Mouse (Mus musculus): ENCODE measurements around the gene Fkbp14.

Gene Fkbp14

GRCm38 (mm10) chr6:54597208-54597607, at the start of gene Fkbp14:
Fkbp14 (minus strand) TSS chr6:54597308.
- DNase-seq = no peak

- no peak for DNase-seq
These were observed 46.1 kb upstream of the Fkbp14 start for GRCm38 (mm10) chr6:54643181-54643580.

- DNase-seq = no peak
These were observed 44.8 kb upstream of the Fkbp14 start for GRCm38 (mm10) chr6:54641953-54642352.

DNA sequence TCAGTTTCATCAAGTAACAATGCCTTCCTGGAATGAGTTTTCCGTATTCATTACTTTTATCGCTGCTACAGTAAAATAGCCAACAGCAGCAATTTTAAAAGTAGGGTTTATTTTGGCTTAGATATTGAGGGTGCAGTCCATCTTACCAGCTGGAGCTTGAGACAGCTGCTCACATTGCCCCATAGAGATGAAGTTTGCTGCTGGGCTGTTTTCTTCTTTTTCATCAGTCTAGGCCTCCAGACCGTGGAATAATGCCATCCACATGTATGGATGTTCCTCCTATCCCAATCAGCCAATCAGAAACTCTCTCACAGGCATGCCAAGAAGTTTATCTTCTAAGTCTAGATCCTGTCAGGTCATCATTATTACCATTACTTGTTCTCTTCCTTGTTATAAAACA, 42.8 kb upstream of the Fkbp14 start:
- no peak for DNase-seq

DNA sequence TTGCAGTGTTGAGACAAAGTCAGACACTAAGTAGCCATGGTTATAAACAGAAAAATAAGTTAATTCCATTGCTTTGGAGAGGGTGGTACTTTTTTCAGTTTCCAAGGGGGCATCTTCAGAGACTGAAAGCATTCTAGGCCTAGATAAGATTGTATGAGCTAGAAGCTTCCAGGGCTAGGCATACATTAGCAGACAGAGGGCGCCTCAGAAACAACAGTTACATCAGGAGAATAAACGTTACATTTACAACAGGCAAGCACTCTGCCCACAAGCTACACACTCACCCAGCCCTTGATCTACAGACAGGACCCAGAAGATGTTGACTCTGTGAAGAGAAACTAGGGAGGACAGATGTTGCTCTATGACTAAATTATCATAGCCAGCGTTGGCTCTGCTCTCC, 34.4 kb upstream of the Fkbp14 start:
- peak; percentile 19 for DNase-seq

DNA sequence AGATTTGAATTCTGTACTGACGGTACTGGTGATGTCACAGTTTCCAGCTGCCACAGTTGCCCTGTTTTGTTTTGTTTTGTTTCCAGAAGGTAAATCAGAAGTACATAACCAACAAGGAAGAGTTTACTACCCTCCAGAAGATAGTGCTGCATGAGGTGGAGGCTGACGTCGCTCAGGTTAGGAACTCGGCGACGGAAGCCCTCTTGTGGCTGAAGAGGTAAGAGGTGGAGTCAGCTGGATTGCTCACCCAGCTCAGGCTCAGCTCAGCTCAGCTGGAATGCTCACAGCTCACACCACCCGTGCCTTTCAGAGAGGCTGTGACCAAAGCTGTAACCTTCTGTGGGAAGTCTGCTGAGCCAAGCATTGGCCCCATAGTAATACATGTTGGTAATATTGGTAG, 32.6 kb upstream of the Fkbp14 start:
- peak; percentile 62 for DNase-seq

- no peak for DNase-seq
These were observed 31.3 kb upstream of the Fkbp14 start for GRCm38 (mm10) chr6:54628381-54628780.

GRCm38 (mm10) chr6:54620357-54620756, 23.2 kb upstream of the Fkbp14 start:
- DNase-seq = no peak

- DNase-seq = peak; percentile 18
These were observed 22.4 kb upstream of the Fkbp14 start for GRCm38 (mm10) chr6:54619530-54619929.

- no peak for DNase-seq
These were observed 20.3 kb upstream of the Fkbp14 start for GRCm38 (mm10) chr6:54617363-54617762.

DNA sequence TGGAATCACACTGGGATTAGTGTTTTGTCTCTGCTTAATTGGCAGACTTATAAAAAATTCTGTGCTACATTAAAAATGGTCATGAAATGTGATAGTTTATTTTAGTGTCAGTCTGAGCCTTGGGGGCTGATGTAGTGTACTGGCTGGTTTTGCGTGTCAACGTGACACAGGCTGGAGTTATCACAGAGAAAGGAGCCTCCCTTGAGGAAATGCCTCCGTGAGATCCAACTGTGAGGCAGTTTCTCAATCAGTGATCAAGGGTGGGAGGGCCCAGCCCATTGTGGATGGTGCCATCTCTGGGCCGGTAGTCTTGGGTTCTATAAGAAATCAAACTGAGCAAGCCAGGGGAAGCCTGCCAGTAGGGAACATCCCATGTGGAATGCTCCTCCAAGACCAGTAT, 9.1 kb upstream of the Fkbp14 start:
- DNase-seq = no peak

GRCm38 (mm10) chr6:54604001-54604715, 7.0 kb upstream of the Fkbp14 start:
- DNase-seq = peak; percentile 78

DNA sequence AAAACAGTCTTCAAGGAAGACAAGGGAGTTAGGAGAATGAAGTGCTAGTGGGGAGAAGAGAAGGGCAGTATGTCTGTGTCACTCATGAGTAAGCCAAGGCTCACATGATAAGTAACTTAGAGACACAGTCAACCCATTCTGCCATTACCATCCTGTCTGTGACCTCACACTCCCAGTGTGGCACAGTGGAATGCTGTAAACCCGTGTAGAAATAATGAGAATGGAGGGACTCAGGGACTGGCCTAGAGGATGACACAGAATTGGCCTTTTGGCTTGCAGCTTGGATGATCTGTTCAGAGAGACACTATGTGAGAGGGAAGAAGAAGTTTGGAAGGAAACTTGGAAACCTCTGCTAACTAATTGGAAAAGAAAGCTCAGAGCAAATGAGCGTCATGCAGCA, 5.8 kb upstream of the Fkbp14 start:
- no peak for DNase-seq

- DNase-seq = no peak
These were observed 3.7 kb upstream of the Fkbp14 start for GRCm38 (mm10) chr6:54600681-54601347.

DNA sequence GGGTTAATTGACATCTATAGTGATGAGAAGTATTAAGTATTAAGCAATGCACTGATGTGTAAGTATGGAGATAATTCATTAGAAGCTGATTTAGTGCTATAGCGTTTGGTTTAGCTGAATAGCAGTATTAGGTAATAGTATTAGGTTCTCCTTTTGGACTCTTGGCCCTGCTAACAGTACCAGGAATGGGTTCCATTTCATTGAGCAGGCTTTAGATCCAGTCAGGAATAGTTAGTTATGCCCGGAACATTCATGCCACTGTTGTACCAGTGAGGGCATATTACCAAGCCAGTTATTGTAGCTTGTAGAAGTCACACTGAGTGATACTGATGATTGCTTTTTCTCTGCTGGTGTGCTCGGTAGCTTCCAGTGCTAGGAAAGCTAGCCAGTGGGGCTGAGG, 603 bp upstream of the Fkbp14 start:
- DNase-seq = no peak

DNA sequence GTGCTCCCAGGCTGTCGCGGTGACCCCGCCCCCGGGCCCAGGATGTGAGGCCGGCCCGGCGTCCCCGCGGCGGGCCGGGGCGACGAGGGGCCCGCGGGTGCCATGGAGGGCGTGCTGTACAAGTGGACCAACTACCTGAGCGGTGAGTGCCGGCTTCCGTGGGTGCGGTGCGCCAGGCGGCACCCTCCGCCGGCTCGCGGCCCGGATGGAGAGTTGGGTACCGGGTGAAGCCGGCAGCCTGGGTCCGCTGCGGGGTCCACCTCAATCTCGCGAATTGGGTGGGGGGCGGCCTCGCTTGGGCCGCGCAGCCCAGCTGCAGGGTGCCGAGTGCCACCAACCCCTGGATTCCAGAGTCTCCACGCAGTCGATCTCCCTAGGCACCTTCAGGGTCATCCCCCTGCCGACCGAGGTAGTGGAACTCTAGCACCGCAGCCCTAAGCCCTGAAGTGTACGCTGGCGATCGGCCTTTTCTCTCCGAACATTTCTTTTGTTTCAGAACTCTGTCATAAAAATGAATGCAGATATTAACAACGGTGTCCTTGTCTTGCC, 1.7 kb downstream of the Fkbp14 start:
- no peak for DNase-seq

GRCm38 (mm10) chr6:54594469-54595329, 2.4 kb downstream of the Fkbp14 start, which contains the start of gene Plekha8:
Plekha8 (plus strand) TSS chr6:54595111.
- DNase-seq = peak; percentile 96

- DNase-seq = no peak
These were observed 3.2 kb downstream of the Fkbp14 start for GRCm38 (mm10) chr6:54593766-54594468.

DNA sequence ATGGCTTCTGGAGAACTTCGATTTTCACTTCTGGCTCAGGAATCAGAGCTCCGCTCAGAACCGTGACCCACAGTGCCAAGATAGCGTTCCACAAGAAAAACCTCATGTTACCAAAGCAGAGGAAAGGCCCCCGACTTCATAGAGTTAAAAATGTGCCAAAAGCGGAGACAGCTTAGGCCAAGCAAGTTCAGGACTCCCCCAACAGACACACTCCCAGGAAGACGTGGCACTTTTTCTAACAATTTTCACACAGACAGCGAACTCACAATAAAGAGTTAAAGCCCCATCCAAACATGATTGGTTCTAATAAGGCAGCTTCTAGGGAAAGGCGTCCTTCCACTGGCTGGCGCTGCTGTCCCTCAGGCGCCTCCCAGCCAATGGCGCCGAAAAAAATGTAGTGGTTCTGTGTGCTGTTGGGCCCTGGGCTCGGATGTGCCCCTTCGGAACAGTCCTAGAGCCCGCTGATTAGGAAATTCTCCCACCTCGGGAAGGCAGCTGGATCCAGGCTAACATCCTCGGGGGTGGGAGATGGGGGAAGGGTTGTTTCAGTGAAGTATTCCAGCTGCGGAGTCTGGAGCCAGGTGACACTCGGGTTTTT, 4.1 kb downstream of the Fkbp14 start:
- peak; percentile 95 for DNase-seq

- DNase-seq = no peak
These were observed 5.3 kb downstream of the Fkbp14 start for GRCm38 (mm10) chr6:54591778-54592177.

DNA sequence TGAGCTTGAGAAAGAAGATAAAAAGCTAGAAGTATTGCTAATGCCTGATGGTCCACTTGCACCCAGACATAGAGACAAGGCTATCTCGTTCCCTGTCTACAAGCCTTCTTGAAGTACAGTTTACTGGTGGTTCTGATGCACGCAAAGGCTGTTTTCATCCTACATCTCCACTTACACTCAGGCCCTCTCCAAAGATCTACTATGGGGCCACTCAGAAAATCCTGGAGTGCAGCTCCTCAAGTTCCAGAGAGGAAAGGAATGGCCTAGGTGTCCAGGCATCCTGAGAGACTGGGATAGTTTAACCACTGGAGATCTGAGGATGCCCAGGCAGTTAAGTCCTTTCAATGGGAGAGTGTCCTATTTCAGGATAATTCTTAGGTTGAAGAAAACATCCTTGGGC, 6.4 kb downstream of the Fkbp14 start:
- no peak for DNase-seq

GRCm38 (mm10) chr6:54588212-54588611, 8.9 kb downstream of the Fkbp14 start:
- no peak for DNase-seq

Measured in kidney, postnatal 10 days (tissue).